Mouse (Mus musculus): ENCODE measurements around the gene Birc7.

Gene Birc7

DNA sequence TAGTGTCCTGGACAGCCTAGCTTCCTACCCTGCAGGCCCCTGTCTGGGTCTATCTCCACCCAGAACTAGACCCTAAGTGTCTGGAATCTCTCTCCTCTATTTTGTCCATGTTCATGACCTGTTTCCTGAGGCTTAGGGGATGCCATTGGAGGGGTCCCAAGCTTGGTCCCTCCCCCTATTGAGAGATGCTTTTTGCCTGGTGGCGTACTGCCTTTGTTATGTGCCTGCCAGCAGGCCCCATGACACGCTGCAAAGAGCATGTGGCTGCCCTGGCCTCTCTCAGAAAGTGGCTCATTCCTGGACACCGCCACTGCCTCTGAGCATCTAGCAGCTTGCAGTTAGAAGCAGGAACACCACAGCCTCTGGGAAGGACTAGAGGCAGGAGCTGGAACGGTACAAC is at the start of gene Birc7:
Gene Birc7, plus strand, starts transcription at position 301 of the 400 bp plus-strand sequence.
- DNase-seq: no peak

DNA sequence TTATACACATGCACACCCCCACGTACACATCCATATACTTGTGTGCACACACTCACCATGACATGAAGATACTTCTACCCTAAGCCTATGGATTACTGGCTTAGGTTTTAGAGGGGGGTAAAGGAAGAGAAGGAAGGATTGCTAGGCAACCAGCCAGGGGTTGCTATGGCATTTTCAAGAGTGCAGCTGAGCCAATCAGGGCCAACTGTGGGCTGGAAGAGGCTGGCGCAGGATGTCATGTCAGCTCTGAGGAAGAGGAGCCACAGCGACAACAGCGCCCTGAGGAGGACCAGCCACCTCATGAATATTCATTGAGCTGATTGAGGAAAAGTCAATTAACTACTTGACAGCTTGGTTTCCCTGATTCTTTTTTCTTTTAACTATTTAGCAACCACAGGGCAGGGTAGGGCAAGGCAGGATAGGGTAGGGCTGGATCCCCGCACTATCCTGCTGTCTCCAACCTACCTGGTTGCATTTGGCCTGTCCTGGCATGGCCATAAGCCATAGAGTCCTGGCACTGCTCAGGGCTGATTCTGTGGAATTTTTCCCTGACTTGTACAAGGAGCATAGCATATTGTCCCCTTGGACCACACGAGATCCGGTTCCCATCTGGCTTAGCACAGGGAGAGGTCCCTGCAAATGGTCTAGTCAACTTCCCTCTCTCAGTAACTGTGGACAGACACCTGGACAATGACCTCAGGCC is 49.3 kb upstream of the Birc7 start:
- peak; percentile 75 for DNase-seq

DNA sequence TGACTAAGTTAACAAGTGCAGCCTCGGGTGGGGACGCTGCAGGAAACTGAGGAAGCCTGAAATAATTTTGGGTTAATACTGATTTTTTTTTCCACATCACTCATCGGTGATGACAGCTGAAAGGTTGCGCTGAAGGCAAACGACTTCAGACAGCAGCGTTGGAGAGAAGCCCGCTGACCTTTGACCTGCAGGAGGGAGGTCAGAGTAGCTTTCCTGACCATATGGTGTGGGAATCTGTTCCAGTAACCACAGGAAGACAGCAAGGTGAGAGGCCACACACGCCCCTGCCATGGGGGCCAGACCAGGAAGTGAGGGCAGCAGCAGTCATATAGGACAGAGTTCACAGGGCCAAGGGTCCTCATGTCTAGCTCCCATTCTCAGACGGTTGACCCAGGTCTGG is 47.5 kb upstream of the Birc7 start:
- DNase-seq: no peak

DNA sequence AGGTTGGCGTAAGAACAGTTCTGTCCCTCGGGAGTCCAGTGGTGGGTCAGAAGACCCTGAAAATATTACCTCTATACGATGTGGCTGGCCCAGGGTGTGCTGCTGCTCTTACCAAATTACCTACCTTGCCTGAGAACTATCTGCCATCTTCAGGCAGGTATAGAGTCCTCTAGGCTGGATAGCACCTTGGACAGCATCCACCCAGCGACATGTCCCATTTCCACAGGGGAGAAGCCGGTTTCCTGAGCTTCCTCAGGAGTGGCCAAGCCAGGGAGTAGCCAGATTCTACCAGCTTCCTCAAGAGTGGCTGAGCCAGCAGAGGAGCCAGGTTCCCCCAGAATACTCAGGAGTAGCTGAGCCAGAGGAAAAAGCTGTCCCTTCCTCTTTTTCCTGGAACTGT is 43.6 kb upstream of the Birc7 start:
- DNase-seq: no peak

DNA sequence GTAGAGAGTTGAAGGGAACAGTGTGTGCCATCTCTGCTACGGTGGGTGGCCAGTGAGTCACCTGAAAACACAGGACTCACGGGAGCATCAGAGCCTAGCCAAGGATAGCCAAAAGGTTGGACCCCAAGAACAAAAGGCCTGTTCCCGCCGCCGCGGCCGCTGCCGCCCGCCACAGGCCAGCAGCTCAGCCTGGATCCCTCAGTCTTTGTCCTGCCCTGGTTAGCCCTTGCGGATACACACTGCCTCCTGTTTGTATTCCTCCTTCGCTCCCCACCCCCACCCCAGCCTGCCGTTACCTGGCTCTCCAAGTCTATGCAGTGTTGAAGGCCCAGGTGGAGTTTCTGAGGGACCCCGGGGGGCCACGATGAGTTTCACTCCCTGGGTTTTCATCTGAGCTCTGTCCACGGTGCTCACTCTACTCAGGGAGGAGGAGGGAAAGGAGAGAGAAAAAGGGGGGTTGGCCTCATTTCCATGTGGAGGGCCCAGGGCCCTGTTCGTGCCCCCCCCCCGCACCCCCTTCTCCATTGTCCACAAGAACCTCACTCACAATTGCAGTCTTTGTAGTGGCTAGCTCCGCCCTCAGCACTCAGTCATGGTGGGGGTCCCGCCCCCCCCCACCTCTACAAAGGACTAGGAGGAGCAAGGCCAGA is 39.4 kb upstream of the Birc7 start:
- DNase-seq: no peak

DNA sequence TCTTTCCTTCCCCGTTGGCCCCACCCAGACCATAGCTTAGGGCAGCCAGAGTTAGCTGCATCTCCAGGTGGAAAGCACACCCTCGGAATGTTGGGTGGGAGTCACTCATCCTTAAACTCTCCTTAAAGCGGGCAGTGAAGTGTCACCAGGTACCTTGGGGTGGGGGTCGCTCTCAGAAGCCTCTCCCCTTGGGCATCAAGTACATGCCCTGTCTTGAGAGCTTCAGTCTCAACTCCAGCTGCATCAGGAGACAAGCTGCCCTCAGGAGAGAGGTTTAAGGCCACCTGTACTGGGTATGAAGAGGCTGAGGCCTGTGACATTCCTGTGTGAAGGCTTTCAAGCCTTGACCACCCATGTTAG is 38.9 kb upstream of the Birc7 start:
- DNase-seq: no peak

DNA sequence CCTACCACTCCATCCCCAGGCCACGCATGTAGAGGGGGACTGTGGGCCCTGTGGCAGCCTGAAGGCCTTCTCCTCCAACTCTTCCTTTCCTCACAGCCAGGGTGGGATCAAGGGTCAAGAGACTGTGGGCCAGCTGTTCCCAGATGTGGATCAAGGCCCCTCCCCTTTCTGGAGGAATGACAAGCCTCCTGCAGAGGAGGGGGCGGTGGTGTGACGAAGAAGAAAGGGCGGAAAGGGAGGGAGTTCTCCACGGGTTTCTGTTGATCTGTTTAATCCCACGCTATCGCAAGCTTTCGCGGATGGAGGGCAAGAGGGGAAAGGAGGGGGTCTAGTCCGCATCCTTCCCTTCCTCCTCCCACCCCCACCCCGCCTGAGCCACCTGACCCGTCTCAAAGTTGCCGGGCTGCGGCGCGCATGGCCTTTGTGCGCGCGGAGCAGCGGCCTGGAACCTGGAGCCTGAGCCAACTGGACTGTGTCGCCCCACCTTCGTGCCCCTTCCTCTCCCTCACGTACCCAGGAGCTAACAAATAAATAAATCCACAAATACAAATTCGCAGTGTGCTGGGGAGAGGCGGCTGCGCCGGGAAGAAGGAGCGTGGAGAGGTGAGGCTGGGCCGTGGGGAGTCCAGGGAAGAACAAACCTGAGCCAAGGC is 38.3 kb upstream of the Birc7 start:
- peak; percentile 37 for DNase-seq

DNA sequence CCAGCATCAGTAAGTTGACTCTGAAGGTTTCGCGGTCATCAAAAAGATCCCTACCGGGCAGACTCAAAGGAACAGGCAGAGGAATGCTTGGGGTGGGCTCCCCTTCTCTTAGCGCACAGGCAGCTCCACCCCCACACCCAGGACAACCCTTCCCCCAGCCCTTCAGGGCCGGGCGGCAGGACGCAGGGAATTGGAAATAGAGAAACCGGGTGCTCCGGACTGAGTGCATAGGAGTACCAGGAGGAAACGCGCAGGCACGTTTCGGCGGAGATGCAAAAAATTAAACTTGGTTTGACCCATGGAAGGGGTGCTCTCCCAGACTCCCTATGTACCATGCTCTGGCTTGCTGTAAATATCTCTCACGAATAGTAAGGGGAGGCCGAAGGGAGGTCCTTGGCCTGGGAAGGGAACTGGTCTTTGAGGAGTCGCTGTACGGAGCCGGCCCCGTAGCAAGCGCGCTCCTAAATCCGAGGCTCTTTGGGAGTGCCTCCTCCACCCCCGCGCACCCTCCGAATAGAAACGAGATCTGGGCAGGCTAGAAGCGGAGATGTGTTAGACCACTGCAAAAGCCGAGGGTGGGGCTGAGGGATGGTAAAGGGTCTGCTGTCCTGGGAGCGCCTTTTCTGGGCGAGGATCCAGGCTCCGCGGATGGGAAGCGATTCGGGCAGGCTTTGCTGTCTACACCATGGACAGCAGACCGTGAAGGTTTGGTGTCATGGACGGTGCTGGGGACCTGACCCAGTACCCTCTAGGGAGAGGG is 37.6 kb upstream of the Birc7 start:
- DNase-seq: peak; percentile 75

DNA sequence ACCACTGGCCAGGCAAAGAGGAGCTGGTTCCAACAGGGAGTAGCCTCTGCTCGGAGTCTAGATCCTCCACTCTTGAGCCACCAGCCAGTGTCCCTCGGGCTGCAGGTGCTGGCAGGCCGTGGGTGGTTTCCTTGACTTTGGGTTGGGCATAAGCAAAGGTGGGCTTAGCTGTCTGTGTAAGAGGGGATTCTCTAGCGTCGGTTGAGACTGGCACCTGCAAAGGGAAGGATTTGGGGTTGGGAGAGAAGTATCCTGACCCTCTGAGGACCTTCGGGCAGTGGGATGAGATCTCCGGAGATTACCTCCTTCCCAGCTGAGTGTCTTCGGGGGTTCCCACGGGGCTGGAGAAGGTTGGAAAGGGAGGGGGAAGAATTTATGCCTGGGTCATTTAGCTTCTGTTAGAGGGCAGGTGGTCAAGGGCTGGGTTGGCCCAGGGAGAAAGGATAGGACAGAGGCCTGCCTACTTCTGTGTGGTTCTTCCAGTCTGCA is 36.9 kb upstream of the Birc7 start:
- no peak for DNase-seq

DNA sequence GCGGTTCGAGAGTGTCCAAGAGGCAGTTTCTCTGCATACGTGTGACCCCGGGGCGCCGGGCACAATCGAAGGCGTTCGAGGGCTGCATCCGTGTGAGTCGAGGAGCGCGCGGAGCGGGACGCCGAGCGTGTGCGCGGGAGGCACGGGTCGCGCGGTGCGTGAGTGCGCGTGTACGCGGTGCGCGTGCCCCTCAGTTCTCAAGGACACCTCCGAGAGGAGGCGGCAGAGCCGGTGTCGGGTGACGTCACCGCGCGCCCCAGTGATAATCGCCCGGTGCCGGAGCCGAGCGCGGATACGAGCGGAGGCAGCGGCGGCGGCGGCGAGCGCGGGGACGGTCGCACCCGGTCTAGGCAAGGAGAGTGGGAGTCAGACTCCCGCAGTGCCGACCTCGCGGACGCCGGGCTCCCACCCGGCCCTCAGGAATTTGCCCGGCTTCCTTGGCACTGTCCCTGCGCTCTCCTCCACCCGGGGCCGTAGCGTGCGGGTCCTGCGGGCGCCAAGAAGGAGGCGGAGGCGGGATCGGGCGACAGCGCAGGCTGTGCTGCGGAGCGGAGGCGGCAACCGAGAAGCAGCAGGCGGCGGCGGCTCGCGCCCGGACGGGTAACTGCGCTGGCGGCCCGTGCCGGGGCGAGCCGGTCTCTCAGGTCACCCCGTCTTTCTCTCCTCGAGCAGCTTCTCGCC is 35.8 kb upstream of the Birc7 start:
- DNase-seq: peak; percentile 98

DNA sequence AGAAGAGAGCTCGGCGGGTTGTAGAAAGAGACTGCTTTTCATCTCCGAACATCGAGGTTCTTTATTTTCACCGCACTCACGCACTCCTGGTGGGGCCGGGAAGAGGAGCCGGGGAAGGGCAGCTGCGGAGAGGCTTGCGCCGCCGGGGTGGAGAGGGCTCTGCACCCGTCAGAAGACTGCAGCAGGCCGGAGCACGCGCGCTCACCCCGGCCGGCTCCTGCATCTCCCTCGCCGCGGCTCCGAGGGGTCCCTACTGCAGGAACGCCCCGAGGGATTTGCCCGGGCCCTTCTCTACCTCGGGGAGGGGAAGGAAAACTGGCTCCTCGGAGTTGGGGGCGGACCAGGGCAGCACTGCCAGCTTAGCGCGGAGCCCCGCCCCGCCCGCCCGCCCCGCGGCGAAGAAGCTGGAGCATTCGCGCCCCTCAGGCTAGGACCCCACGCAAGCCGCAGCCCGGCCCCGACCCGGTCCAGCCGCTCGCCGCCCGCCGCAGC is 35.2 kb upstream of the Birc7 start:
- DNase-seq: peak; percentile 58

DNA sequence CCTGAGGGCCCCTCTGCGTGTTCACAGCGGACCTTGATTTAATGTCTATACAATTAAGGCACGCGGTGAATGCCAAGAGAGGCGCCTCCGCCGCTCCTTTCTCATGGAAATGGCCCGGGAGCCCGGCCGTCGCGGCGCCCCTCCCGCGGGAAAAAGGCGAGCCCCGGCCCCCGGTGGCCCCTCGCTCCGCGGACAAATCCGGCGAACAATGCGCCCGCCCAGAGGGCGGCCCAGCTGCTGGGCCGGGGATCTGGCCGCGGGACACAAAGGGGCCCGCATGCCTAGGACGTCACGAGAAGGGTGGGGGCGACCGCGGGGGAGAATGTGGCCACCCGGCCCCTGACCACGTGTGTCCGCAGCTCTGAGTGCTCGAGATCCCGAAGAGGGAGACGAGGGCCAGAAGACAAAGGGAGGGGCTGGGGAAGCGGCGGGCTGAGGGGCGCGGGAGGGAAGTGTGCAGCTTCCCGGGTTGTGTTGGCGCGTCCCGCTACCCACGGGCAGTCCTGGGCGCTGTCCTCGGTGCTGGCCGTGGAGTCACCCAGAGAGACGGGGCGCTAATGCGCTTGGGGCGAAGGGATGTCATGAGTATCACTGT is 34.7 kb upstream of the Birc7 start:
- DNase-seq: peak; percentile 64

DNA sequence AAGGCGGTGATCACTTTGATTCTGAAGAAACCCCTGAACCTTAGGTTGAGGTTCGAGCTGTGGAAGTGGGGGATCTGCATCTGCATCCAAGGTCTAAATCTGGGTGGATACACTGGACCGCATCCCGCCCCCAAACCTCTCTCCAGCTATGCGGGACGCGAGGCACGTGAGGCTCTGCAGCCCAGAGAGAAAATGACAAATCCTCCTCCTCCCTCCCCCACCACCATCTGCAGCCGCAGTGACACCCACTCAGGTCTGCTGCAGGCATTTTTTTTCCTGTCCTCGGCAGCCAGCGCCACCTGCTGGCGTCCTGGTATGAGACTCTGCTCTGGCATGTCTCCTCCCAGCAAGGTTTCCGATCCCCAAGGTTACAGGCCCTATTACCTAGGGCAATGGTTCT is 34.1 kb upstream of the Birc7 start:
- DNase-seq: peak; percentile 90

DNA sequence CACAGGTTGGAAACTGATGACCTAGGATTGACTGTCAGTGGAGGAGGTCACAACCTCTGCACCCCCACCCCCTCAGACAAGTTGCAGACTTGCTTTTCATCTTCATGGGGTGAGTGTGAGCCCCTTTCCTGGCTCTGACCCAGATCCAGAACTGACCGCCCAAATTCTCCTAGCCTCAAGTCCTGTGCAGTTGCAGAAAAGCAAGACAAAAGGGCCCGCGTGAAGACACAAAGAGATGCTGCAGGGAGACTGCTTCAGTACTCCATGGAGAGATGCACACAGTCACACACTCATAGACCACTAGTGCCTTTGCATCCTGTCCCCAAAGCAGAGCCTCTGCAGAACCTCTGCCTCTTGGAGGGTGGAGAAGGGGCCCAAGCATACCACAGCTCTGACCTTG is 33.5 kb upstream of the Birc7 start:
- no peak for DNase-seq

DNA sequence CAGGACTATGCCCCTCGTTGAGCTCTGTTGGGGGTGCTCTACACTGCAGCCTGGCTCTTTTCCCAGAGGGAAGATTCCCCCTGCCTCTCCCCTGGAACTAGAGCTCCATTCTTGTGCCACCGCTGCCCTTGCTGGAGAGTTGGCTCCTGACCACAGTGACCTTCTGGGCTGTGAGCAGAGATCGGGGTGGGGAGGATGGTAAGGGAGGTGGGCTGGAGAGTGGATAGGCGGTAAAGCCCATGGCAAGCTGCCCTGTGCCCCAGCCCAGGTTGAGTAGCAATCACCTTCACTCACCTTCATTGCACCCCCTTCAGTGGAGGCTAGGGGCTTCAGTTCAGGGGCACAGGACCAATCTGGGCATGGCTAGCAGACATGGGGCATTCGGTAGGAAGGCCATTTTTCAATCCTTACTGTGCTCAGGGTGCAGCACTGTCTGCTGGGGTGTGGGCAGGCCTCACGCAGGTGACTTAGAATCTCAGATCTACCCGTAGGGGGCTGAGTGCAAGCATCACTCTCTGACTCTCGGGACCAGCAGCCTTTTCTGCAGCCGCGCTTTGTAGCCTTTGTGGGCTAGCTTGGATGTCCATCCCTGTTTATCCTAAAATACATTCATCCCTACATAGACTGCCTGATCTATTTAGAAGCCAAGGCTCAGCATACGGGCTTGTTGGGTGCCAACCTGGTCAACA is 32.8 kb upstream of the Birc7 start:
- peak; percentile 35 for DNase-seq

DNA sequence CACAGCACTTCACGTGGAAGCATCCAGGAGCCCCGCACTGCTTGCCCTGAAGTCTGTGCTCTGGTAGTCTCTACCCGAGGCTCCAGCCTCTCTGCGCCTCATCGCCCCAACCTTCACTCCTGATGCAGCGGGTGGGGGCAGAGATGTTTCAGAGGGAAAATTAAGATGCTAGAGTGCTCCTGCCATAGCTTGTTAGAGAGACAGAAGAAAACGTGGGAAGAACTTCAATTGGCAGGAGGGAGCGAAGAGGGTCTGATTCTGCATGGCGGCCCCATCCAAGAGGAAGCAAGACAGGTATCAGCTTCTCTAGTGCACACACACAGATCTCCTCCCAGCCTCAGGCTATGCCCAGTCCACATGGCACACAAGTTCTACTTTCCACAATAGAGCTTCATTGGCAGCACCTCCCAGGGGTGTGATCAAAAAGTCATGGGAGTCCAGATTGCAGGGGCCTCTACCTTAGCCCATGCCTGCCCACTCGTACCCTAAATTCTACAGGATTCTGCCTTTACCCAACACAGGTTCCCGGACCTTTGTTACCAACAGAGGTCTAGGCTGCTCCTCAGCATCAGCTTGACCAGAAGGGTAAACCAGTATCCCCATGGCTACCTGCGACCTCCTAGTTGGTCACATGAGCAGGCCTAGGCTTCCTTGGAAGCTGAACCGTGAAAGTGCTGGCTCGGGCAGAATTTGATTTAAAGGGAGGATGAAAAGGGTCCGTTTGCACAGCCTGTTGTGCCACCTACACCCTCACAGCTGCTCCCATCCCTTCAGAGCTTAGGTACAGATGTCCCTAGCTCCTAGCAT is 31.8 kb upstream of the Birc7 start:
- DNase-seq: peak; percentile 30

DNA sequence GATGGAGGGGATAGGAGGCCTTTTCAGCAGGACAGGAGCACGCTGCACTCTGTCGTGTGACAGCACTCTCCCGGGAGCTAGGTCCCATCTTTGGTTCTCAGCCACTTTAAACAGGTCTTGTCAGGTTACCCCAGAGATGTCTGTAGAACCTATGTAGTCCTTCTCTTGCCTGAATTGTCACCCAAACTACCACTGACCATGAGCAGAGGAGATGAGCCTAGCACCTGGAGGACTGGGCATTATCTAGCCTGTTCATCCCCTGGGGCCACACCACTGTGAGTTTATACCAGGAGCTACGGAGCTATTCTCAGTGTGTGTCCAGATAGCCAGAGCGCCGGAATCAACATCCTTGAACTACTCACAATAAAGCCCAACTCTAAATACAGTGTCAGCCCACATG is 31.0 kb upstream of the Birc7 start:
- DNase-seq: no peak

DNA sequence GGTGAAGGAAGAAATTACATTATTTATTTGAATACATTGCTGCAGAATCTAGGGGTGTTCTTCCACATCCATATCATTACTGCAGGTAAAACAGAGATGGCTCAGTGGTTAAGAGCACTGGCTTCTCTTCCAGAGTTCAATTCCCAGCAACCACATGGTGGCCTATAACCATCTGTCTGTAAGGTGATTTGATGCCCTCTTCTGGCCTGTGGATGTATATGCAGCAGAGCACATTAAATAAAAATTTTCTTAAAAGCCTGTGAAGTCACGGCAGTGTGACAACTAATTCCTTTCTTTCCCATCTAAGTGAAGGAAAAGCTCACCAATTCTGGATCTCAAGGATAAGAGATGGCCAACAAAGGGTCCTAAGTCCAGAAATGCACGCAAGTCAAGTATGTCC is 26.7 kb upstream of the Birc7 start:
- no peak for DNase-seq

DNA sequence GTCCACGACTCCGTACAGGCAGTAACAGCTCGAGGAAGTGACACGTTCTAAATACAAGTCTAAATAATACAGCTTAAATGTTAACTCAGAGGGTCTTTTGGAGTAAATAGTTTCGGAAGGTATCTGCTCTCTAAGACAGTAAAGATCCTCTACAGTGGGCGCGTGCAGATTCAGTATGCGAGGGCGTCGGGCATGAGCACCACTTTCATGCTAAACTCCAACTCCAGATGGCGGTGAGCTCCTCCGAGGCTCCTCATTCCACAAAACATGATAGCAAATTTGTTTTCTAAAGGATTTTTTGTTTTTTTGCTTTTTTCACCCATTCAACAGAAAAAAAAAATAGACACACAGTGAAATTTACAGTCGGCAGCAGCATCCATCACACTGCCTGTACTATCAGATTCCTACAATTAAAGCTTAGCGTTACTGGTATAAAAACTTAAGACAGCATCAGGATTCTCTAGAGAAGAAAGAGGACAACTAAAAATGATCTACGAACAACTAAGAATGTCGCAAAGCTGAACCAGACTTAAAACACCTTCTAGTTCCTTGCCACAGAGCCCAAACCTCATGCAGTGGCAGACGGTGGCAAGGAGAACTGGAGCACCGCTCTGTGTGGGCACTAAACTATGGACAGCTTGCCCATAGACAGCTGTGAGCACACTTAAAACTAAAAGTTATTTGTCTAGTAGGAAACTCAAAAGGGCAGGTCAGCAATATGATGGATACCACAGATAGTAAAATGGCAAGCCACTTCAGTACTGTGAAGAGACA is 24.2 kb upstream of the Birc7 start:
- no peak for DNase-seq
